Comparison of ENCODE assay signal across 9 mouse cellular contexts in genomic region chr12:52413046-52413473, GRCm38 (mm10).
DNase-seq lines count a peak whose midpoint lies in the region; ATAC-seq lines count a peak whose summit lies in the region.
"Had no signal": no experiment of that assay in that cellular context is flagged by ENCODE, and none has a peak within 500 bp of the region (broad histone marks: within the 10 kb centered on the region; RNA-seq: fewer than 3 reads in every experiment).

No protein-coding gene starts in this region.

- no peak for ATAC-seq in lung, embryonic 15.5 days (ENCODE audit: borderline replicate concordance, extremely low read depth, low FRiP score, low TSS enrichment)
- ATAC-seq in forebrain, embryonic 15.5 days (replicated peaks) = 0 out of 2 replicates have a peak, but pooled peaks have one; percentile 35
- ATAC-seq in liver, embryonic 16.5 days (ENCODE audit: low read depth) = peak; percentile 70

- H3K4me1 ChIP-seq in lung, embryonic 15.5 days = 0 out of 2 replicates have a peak, but pooled peaks cover 5% of the 10 kb centered on the region
- peaks cover 11% of the 10 kb centered on the region for H3K4me1 ChIP-seq in forebrain, embryonic 15.5 days
- H3K4me1 ChIP-seq in liver, embryonic 16.5 days (ENCODE audit: control insufficient read depth, low read depth, low read length) = no peaks in the 10 kb centered on the region; the same call in 1 of the 2 replicates

- H3K4me2 ChIP-seq in lung, embryonic 15.5 days = no peak overlapping the region
- H3K4me2 ChIP-seq in forebrain, embryonic 15.5 days (replicated peaks) = no peak overlapping the region; the same call in 1 of the 2 replicates
- no peak overlapping the region for H3K4me2 ChIP-seq in liver, embryonic 16.5 days (ENCODE audit: low read depth, low read length)

- H3K9ac ChIP-seq in lung, embryonic 15.5 days = no peak overlapping the region
- H3K9ac ChIP-seq in forebrain, embryonic 15.5 days (replicated peaks) = no peak overlapping the region
- H3K9ac ChIP-seq in liver, embryonic 16.5 days (ENCODE audit: low read depth, low read length) = no peak overlapping the region

- H3K4me3 ChIP-seq in lung, embryonic 15.5 days = no peak overlapping the region
- no peak overlapping the region for H3K4me3 ChIP-seq in forebrain, embryonic 15.5 days
- no peak overlapping the region for H3K4me3 ChIP-seq in liver, embryonic 16.5 days (ENCODE audit: low read depth, low read length)

- no peaks in the 10 kb centered on the region for H3K9me3 ChIP-seq in lung, embryonic 15.5 days
- no peaks in the 10 kb centered on the region for H3K9me3 ChIP-seq in forebrain, embryonic 15.5 days
- no peaks in the 10 kb centered on the region for H3K9me3 ChIP-seq in liver, embryonic 16.5 days (replicated peaks; ENCODE audit: control insufficient read depth, low read length)
- H3K9me3 ChIP-seq: G1E had no signal

- peak overlapping the region; percentile 57 for H3K27ac ChIP-seq in lung, embryonic 15.5 days
- no peak overlapping the region for H3K27ac ChIP-seq in forebrain, embryonic 15.5 days (replicated peaks)
- H3K27ac ChIP-seq in liver, embryonic 16.5 days (ENCODE audit: low read length) = no peak overlapping the region

- 24% methylated on average over 8 of the region's 8 CpGs for WGBS in lung, embryonic 15.5 days
- 13% methylated on average over 8 of the region's 8 CpGs for WGBS in forebrain, embryonic 15.5 days
- 53% methylated on average over 8 of the region's 8 CpGs for WGBS in liver, embryonic 16.5 days (ENCODE audit: insufficient replicate concordance)

- no peaks in the 10 kb centered on the region for H3K27me3 ChIP-seq in lung, embryonic 15.5 days
- H3K27me3 ChIP-seq in forebrain, embryonic 15.5 days = no peaks in the 10 kb centered on the region
- no peaks in the 10 kb centered on the region for H3K27me3 ChIP-seq in liver, embryonic 16.5 days (ENCODE audit: control insufficient read depth, insufficient read depth, low read depth, low read length)

- DNase-seq in lung, postnatal 10 days = no peak
- no peak for DNase-seq in adrenal gland, postnatal 36 days
- no peak for DNase-seq in left cerebral cortex, adult 11 months (ENCODE audit: low spot score)
- DNase-seq in heart, adult 9 months (ENCODE audit: low spot score in 2 of 2) = no peak
- no peak for DNase-seq in frontal cortex, postnatal 14 days (ENCODE audit: low spot score in 2 of 2)

- H3K36me3 ChIP-seq in lung, embryonic 15.5 days = no peaks in the 10 kb centered on the region
- no peaks in the 10 kb centered on the region for H3K36me3 ChIP-seq in forebrain, embryonic 15.5 days
- H3K36me3 ChIP-seq in liver, embryonic 16.5 days (ENCODE audit: control insufficient read depth, insufficient read depth) = no peaks in the 10 kb centered on the region
- H3K36me3 ChIP-seq: G1E had no signal
